Mouse (Mus musculus) CH12.LX (cell line): ENCODE measurements at regions not wholly inside any gene's neighbourhood (a gene's known extent, or its start where the extent isn't known, plus 50 kb on each side); places are given as distances from the start of the nearest gene placed in this dataset.

Source experiments
- CHD2 ChIP-seq: IDR thresholded peaks from 2 replicates; pipeline ENCODE4 v1.6.1; 2011; ENCODE audit warnings: low read length, improper control_type of control experiment
- CTCF ChIP-seq, 2 experiments: IDR thresholded peaks in 1 of 2; conservative IDR thresholded peaks in 1 of 2; 2 replicates each; pipeline ENCODE4 v1.5.1; 2011 to 2012; ENCODE audit warnings: low read depth in 2 of 2, low read length in 2 of 2, improper control_type of control experiment in 1 of 2, inconsistent platforms in 1 of 2, mild to moderate bottlenecking in 1 of 2, moderate library complexity in 1 of 2
- EP300 ChIP-seq: IDR thresholded peaks from 2 replicates; pipeline ENCODE4 v1.6.1; 2011; ENCODE audit warnings: low read length, improper control_type of control experiment
- POLR2A ChIP-seq: IDR thresholded peaks from 2 replicates; pipeline ENCODE4 v1.6.1; 2011; ENCODE audit warnings: low read depth, mild to moderate bottlenecking, improper control_type of control experiment, low read length
- USF1 ChIP-seq: IDR thresholded peaks from 2 replicates; pipeline ENCODE4 v1.6.1; 2014; ENCODE audit warnings: low read depth, mild to moderate bottlenecking, inconsistent platforms, low read length, improper control_type of control experiment

DNA sequence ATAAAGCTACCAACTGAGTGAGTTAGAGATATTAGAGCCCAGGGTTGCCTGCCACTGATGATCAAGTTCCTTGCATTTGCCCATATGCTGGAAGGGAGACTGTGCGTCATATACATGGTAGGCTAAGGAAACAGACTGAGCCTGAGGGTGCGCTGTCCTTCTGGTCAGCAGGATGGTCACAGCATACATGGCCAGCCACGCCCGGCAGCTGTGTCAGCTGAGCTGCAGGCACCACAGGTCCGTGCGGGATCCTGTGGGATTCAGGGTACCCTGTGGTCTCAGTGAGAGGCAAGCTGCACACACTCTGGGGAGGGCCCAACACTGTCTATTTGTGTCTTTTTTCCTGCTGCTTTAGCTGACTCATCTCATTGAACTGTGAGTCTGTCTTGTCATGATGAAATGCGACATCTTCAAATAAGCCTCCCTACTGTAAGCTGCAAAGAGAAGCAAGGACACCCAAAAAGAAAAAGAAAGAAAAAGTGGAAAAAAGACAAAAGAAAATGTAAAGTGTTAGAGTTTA, 131.3 kb upstream of the Fmo9 start:
- TF ChIP-seq CTCF (conservative IDR thresholded peaks at IDR 0.05 in 1 of 2, IDR thresholded peaks at IDR 0.05 in 1 of 2; ENCODE audit: low read depth in 2 of 2, low read length in 2 of 2) (no peak), POLR2A (no peak), USF1 (no peak), CHD2 (no peak), EP300 (no peak)
